Mouse (Mus musculus): ENCODE measurements around the gene Slc25a54.

DNA sequence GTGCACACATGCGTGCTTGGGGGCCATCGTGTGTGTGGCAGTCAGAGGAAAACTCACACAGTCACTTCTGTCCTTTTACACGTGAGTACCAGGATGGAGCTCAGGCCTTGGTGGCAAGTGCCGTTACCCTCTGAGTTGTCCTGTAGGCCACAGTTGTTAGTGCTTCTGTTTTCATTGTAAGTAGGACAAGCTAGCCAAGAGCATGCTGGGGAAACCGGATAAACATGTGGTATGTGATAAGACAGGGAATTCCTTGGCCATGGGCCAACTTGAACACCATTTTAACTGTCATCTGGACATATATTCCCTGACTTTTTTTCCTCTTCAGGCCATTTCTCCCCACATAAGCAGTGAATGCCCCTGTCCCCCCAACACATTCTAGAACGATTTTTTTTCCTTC is 45.3 kb downstream of the Slc25a54 start:
- TF ChIP-seq CTCF (IDR thresholded peaks at IDR 0.05; ENCODE audit: insufficient read depth, low read length) (no peak), POLR2A (IDR thresholded peaks at IDR 0.05; ENCODE audit: borderline replicate concordance, extremely low read depth, low read depth, low read length) (no peak)

Data from lung, adult 2 months (tissue).